Mouse (Mus musculus): ENCODE data around the gene Cd160. TPM values are rescaled to one million over a fixed set of nuclear protein-coding genes. Genes with fewer than 3 reads are reported as not detected.
A peak's percentile ranks its signal among the peaks of the same experiment; 100 is the strongest.

The Cd160 gene
- polyA plus RNA-seq, 1 experiment from 2014 or later, result 1.4 TPM

DNA sequence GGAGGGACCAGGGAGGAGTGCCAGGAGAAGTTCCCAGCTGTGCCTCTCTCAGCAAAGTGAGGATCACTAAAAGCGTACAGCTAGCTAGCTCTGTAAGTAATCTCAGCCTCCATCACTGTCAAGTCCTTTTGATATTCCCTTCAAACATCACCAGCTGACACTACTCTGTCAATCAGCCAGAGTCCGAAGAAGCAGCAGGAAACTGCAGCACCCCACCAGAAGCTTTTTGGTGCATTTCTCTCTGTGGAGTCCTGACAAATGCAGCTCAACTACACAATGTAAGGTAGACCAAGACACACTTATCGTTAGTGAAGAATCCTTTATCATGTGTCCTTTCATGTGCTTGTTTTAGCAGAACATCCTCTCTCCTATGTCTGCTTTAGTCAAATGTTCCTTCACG, 7.6 kb downstream of the Cd160 start:
- Histone ChIP-seq H3K4me2 (ENCODE audit: low read depth, low read length) (no peak overlapping the region), H3K27me3 (replicated peaks; ENCODE audit: control insufficient read depth, insufficient read depth, low read length) (no peaks in the 10 kb centered on the region), H3K4me1 (ENCODE audit: control insufficient read depth, insufficient read depth, low read length) (no peaks in the 10 kb centered on the region), H3K9ac (ENCODE audit: low read depth, low read length) (no peak overlapping the region), H3K4me3 (ENCODE audit: low read length) (no peak overlapping the region), H3K36me3 (ENCODE audit: control insufficient read depth, insufficient read depth, low read length) (no peaks in the 10 kb centered on the region), H3K9me3 (ENCODE audit: control insufficient read depth, low read length) (no peaks in the 10 kb centered on the region), H3K27ac (ENCODE audit: low read length) (no peak overlapping the region)
- ATAC-seq, result no peak
- 86% methylated on average over 4 of the region's 4 CpGs for WGBS

DNA sequence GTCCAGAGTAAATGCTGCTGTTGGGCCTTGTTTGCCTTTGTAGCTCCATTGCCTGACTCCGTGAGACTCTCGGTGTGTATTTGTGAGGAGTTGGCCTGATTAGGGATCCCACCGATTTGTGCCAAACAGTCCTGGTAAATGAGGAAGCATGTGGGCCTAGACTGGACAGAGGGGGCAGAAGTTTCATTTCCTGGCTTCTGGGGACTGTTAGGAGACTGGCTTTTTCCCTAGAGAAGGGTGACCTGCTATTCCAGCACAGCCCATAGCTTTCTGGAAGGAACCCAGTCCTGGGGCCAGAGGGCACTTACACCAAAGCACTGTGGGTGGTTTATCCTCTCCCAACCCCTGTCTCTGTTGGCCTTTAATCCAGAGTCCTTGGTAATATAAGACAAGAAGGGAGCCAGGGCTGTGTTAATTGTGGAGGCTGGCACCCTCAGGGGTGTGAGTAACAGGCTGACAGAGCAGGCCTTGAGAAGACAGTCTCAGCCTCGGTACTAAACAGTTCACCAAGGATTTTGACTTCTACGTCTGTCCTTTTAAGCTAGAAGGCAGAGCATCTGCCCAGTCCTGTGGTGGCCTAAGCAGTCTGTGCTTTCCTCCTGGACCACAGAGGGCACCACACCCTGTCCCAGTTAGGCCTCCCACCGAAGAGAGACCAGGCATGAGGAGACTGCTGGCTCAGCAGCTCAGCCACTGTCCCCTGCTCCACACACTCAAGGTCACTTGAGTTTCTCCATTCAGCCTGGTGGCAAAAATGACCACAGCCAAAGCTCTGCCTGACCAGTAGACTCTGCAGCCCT, 8.8 kb downstream of the Cd160 start:
- H3K4me2 ChIP-seq (ENCODE audit: low read depth, low read length), result no peak overlapping the region
- H3K4me1 ChIP-seq (ENCODE audit: control insufficient read depth, insufficient read depth, low read length), result no peaks in the 10 kb centered on the region
- no peak for ATAC-seq
- no peaks in the 10 kb centered on the region for H3K36me3 ChIP-seq (ENCODE audit: control insufficient read depth, insufficient read depth, low read length)
- no peaks in the 10 kb centered on the region for H3K9me3 ChIP-seq (ENCODE audit: control insufficient read depth, low read length)
- 79% methylated on average over 6 of the region's 6 CpGs for WGBS
- no peak overlapping the region for H3K27ac ChIP-seq (ENCODE audit: low read length)
- H3K27me3 ChIP-seq (replicated peaks; ENCODE audit: control insufficient read depth, insufficient read depth, low read length), result no peaks in the 10 kb centered on the region
- no peak overlapping the region for H3K9ac ChIP-seq (ENCODE audit: low read depth, low read length)
- no peak overlapping the region for H3K4me3 ChIP-seq (ENCODE audit: low read length)

DNA sequence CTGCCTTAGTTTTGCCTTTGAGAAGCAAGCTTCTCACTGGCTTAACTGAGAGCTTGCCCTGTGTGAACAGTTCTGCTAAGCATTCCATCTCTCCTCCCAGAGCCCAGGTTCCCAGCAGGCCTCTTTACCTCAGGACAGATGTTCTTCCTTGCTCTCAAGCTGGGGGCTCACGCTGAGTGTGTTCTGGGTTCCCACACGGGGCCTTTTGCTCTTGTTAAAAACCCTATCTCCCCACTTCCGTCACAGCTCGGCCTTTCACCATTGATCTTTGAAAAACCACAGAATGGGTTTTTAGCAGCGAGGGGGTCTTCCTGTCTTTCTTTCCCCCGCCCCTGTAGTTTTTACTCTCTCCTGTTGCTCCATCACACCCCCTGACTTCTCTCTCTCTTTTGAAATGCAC, 14.8 kb downstream of the Cd160 start:
- Histone ChIP-seq H3K36me3 (ENCODE audit: control insufficient read depth, insufficient read depth, low read length) (no peaks in the 10 kb centered on the region), H3K27me3 (replicated peaks; ENCODE audit: control insufficient read depth, insufficient read depth, low read length) (no peaks in the 10 kb centered on the region), H3K4me2 (ENCODE audit: low read depth, low read length) (no peak overlapping the region), H3K9ac (ENCODE audit: low read depth, low read length) (no peak overlapping the region), H3K4me3 (ENCODE audit: low read length) (no peak overlapping the region), H3K4me1 (ENCODE audit: control insufficient read depth, insufficient read depth, low read length) (peaks cover 15% of the 10 kb centered on the region), H3K9me3 (ENCODE audit: control insufficient read depth, low read length) (no peaks in the 10 kb centered on the region), H3K27ac (ENCODE audit: low read length) (no peak overlapping the region)
- WGBS, result 63% methylated on average over 6 of the region's 6 CpGs
- ATAC-seq, result no peak

DNA sequence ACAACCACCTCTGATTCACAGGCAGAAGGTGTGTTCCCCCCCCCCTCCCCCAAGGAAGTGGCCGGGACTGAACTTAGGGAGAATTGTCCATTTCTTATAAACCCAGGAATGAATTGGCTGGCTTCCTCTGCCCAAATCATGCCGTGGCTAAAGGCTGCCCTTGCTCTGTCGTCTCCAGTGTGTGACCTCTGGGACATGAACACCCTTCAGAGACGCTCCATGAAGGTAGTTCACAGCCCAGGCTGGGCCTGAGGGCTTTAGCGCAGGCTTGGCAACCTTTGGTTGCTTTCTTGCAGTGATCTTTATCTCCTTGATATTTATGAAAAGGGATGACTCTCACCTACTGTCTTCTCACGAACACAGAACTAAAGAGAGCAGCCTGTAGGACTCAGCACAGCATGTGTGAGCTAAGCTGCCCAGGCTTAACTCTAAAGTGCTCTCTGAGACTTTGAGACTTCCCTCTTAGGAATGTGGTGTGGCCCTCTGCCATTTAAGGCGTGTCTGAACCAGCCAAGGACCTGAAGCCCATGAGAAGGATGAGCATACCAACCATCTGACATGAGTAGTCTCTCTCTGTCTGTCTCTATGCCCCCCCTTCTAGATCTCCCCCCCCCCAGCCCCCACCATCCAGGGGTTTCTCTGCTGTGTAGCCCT, 15.4 kb downstream of the Cd160 start:
- peak overlapping the region; percentile 25 for H3K4me2 ChIP-seq (ENCODE audit: low read depth, low read length)
- no peak overlapping the region for H3K9ac ChIP-seq (ENCODE audit: low read depth, low read length)
- peak; percentile 80 for ATAC-seq
- peaks cover 15% of the 10 kb centered on the region for H3K4me1 ChIP-seq (ENCODE audit: control insufficient read depth, insufficient read depth, low read length)
- H3K27me3 ChIP-seq (replicated peaks; ENCODE audit: control insufficient read depth, insufficient read depth, low read length), result no peaks in the 10 kb centered on the region
- no peak overlapping the region; the same call in 1 of the 2 replicates for H3K4me3 ChIP-seq (ENCODE audit: low read length)
- no peaks in the 10 kb centered on the region for H3K36me3 ChIP-seq (ENCODE audit: control insufficient read depth, insufficient read depth, low read length)
- H3K9me3 ChIP-seq (ENCODE audit: control insufficient read depth, low read length), result no peaks in the 10 kb centered on the region
- WGBS, result 54% methylated on average over 7 of the region's 7 CpGs
- H3K27ac ChIP-seq (ENCODE audit: low read length), result no peak overlapping the region; the same call in 1 of the 2 replicates

DNA sequence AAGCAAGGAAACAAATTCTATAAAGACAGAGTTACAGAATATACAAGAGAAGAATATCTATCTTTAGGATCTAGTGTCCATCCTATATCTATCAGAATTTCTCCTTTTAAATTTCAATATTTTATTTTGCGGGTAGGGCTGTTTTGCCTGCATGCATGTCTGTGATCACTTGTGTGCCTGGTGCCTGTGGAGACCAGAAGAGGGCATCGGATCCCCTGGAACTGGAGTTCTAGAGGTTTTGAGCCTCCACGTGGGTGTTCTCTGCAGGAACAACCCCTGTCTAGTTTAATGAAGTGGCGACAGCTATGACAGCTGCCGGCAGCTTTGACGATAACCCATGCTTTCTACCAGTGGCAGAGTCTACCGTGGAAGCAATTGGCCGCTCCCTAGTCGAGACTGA, 16.0 kb downstream of the Cd160 start:
- peak; percentile 85 for ATAC-seq
- no peak overlapping the region; the same call in 1 of the 2 replicates for H3K4me3 ChIP-seq (ENCODE audit: low read length)
- no peaks in the 10 kb centered on the region for H3K36me3 ChIP-seq (ENCODE audit: control insufficient read depth, insufficient read depth, low read length)
- no peak overlapping the region for H3K27ac ChIP-seq (ENCODE audit: low read length)
- peak overlapping the region; percentile 43 for H3K4me2 ChIP-seq (ENCODE audit: low read depth, low read length)
- H3K9ac ChIP-seq (ENCODE audit: low read depth, low read length), result no peak overlapping the region
- WGBS, result 17% methylated on average over 9 of the region's 9 CpGs
- H3K27me3 ChIP-seq (replicated peaks; ENCODE audit: control insufficient read depth, insufficient read depth, low read length), result no peaks in the 10 kb centered on the region
- H3K4me1 ChIP-seq (ENCODE audit: control insufficient read depth, insufficient read depth, low read length), result peaks cover 15% of the 10 kb centered on the region
- no peaks in the 10 kb centered on the region for H3K9me3 ChIP-seq (ENCODE audit: control insufficient read depth, low read length)

DNA sequence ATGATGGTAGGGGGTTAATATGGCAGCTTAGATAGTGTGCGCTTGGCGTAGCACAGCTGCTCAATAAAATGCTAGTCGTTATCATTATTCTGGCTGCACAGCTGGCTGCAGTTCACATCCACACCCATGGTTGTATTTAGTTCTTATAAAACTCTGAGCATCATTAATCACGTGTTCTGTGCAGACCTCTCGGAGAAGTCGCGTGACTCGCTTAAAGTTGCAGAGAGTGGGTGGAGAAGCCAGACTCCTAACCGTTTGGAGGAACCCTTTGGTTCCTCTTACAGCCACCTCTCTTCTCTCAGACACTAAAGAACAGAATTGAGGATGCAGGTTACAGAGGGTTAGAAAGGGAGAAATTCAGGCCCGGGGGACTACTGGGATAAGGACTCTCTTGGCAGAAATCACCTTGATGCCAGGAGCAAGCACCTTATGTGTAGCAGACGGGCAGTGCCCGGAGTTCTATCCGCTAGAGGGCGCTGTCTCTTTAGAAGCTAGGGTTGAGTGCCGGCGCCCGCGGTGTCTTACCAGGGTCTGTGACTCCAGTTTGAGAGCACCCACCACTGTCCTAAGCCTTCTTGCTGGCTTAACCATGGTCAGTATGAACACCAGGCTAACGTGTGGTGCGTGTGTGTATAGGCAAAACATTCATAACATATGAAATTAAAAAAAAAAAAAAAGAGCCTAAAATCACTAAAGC, 16.6 kb downstream of the Cd160 start:
- peak overlapping the region; percentile 43 for H3K4me2 ChIP-seq (ENCODE audit: low read depth, low read length)
- peak; percentile 74 for ATAC-seq
- H3K4me1 ChIP-seq (ENCODE audit: control insufficient read depth, insufficient read depth, low read length), result peaks cover 15% of the 10 kb centered on the region
- H3K9me3 ChIP-seq (ENCODE audit: control insufficient read depth, low read length), result no peaks in the 10 kb centered on the region
- peak overlapping the region; percentile 12; the same call in 1 of the 2 replicates for H3K4me3 ChIP-seq (ENCODE audit: low read length)
- H3K27me3 ChIP-seq (replicated peaks; ENCODE audit: control insufficient read depth, insufficient read depth, low read length), result no peaks in the 10 kb centered on the region
- no peaks in the 10 kb centered on the region for H3K36me3 ChIP-seq (ENCODE audit: control insufficient read depth, insufficient read depth, low read length)
- no peak overlapping the region for H3K27ac ChIP-seq (ENCODE audit: low read length)
- no peak overlapping the region for H3K9ac ChIP-seq (ENCODE audit: low read depth, low read length)
- 37% methylated on average over 20 of the region's 20 CpGs for WGBS

DNA sequence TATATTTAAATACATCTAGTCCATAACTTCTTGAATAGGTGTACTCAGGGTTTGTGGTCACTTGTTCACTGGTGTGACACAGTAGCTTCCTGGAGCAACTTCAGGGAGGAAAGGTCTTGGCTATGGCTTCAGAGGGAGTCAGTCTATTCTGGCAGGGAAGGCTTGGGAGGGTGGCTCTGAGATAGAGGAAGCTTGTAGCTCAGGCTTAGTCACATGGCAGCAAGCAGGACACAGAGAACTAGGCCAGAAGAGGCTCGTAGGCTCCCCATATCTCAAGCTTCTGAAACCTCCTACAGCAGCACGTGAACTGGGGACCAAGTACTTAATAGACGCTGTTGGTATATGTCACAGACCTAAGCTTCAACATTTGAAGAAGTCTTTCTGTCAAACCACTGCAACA, 17.9 kb downstream of the Cd160 start:
- 85% methylated on average over 3 of the region's 3 CpGs for WGBS
- no peaks in the 10 kb centered on the region for H3K9me3 ChIP-seq (ENCODE audit: control insufficient read depth, low read length)
- peaks cover 15% of the 10 kb centered on the region for H3K4me1 ChIP-seq (ENCODE audit: control insufficient read depth, insufficient read depth, low read length)
- no peak overlapping the region for H3K4me3 ChIP-seq (ENCODE audit: low read length)
- H3K4me2 ChIP-seq (ENCODE audit: low read depth, low read length), result no peak overlapping the region
- no peak overlapping the region for H3K9ac ChIP-seq (ENCODE audit: low read depth, low read length)
- ATAC-seq, result no peak
- H3K27ac ChIP-seq (ENCODE audit: low read length), result no peak overlapping the region
- H3K27me3 ChIP-seq (replicated peaks; ENCODE audit: control insufficient read depth, insufficient read depth, low read length), result no peaks in the 10 kb centered on the region
- no peaks in the 10 kb centered on the region for H3K36me3 ChIP-seq (ENCODE audit: control insufficient read depth, insufficient read depth, low read length)

DNA sequence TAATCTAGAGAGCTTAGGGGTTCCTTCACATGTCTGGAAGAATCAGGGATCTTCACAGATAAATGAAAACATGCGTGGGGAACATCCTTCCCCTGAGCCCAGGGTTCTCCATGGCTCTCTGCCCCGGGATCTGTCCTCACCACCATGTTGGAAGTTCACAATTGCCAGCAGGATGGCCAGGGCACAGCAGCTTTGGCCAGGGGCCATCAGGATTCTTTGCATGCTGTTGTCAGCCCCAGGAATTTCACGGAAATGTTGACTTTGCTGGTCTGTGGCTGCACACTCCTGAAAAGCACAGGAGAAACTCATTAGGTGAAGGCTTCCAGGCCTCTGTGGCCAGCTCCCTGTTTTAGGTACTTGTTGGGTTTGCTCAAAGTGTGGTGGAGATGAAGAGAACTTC, 20.5 kb downstream of the Cd160 start:
- H3K27ac ChIP-seq (ENCODE audit: low read length), result no peak overlapping the region
- H3K36me3 ChIP-seq (ENCODE audit: control insufficient read depth, insufficient read depth, low read length), result no peaks in the 10 kb centered on the region
- no peak overlapping the region for H3K4me3 ChIP-seq (ENCODE audit: low read length)
- H3K4me1 ChIP-seq (ENCODE audit: control insufficient read depth, insufficient read depth, low read length), result peaks cover 11% of the 10 kb centered on the region
- no peak overlapping the region for H3K9ac ChIP-seq (ENCODE audit: low read depth, low read length)
- WGBS, result 69% methylated on average over 3 of the region's 3 CpGs
- H3K27me3 ChIP-seq (replicated peaks; ENCODE audit: control insufficient read depth, insufficient read depth, low read length), result no peaks in the 10 kb centered on the region
- no peaks in the 10 kb centered on the region for H3K9me3 ChIP-seq (ENCODE audit: control insufficient read depth, low read length)
- no peak for ATAC-seq
- H3K4me2 ChIP-seq (ENCODE audit: low read depth, low read length), result no peak overlapping the region

DNA sequence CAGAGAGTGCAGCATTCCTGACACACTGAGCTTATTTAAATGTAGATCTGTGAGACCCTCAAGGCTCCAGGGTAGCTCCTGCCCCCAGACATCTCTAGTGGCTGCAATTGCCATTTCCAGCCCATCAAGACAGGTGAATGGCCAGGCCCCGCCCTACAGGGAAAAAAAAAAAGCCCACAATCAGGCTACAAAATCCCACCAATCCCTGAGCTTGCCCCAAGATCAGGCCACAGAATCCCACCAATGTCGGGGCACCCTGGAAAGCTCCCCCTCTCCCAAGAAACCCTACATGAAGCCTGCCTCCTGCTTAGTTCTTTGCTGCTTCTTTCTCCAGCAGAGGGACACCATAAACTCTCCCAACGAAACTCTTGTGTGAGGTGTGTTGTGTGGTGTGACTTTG, 21.0 kb downstream of the Cd160 start:
- Histone ChIP-seq H3K27ac (ENCODE audit: low read length) (no peak overlapping the region), H3K27me3 (replicated peaks; ENCODE audit: control insufficient read depth, insufficient read depth, low read length) (no peaks in the 10 kb centered on the region), H3K4me3 (ENCODE audit: low read length) (no peak overlapping the region), H3K4me1 (ENCODE audit: control insufficient read depth, insufficient read depth, low read length) (peaks cover 6% of the 10 kb centered on the region; the same call in 1 of the 2 replicates), H3K9me3 (ENCODE audit: control insufficient read depth, low read length) (no peaks in the 10 kb centered on the region), H3K9ac (ENCODE audit: low read depth, low read length) (no peak overlapping the region), H3K36me3 (ENCODE audit: control insufficient read depth, insufficient read depth, low read length) (no peaks in the 10 kb centered on the region), H3K4me2 (ENCODE audit: low read depth, low read length) (no peak overlapping the region)
- ATAC-seq, result no peak
- 65% methylated on average over 3 of the region's 3 CpGs for WGBS

All from intestine, embryonic 16.5 days (tissue).